Mouse (Mus musculus): Measurements from ENCODE around the gene Gsap.

GRCm38 (mm10) chr5:21153672-21154071, 32.4 kb upstream of the Gsap start:
- TF ChIP-seq POLR2A (IDR thresholded peaks at IDR 0.05; ENCODE audit: control insufficient read depth, low read depth, low read length), result no peak
- TF ChIP-seq CTCF (IDR thresholded peaks at IDR 0.05; ENCODE audit: control insufficient read depth, insufficient read depth, insufficient replicate concordance, low read depth, low read length), result no peak

All from testis, adult 2 months (tissue).